Mouse (Mus musculus) C2C12 (cell line): ENCODE measurements around the gene Trim29.

ENCODE experiments used
- CTCF ChIP-seq: IDR thresholded peaks from one replicate; pipeline ENCODE4 v1.5.1; 2011; ENCODE audit not compliant: control insufficient read depth, insufficient read depth, insufficient read length
- MAX ChIP-seq: IDR thresholded peaks from one replicate; pipeline ENCODE4 v1.6.1; 2011; ENCODE audit warnings: mild to moderate bottlenecking, control low read depth

- TF ChIP-seq CTCF = no peak
- TF ChIP-seq MAX = no peak
These were observed 17.6 kb upstream of the Trim29 start for GRCm38 (mm10) chr9:43293058-43293457.
